Mouse (Mus musculus) cerebral cortex, adult 2 months (tissue): ENCODE results near the gene Ambp.

ENCODE experiments used
- WGBS: fragments of 180-500 bp; shearing (Covaris S2); methylation state at CpG from one replicate; pipeline ENCODE4 v1.1.7; 2018; 5-methylcytosine and 5-hydroxymethylcytosine counted together

Gene Ambp

DNA sequence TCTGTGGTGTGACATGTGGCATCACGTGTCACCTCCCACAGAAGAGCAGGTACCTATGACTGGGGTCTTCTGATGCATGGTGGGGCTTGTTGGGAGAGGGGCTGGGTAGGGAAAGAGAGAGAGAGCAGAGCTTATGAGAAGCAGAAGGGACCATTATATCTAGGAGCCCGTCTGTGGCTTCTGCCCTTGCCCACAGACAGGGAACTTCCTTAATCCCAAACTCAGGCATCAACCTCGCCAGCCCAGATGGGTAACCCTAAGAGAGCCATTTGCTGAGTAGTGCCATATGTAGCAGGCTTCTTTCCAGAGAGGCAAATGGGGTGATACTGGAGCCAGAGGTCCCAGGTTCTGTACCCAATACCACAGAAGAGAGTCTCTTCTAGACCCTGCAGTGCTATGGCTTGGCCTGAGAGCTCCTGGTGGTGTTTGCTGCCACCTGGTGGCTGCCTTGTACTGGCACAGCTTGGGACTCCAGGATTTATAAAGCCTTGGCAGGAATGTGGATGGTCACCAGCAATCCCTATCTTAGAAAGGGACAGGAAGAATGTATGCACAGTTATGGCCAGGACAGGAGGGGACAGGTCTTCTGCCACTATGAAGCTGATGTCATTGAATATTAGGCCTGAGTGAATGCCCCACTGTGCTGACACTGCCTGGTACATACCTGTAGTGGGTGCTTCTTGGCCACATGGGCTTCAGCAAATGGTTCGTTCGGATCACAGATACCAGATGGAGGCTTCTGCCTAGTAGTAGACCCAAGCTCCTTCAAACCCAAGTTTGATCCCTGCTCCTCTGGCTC, 35.8 kb downstream of the Ambp start:
- 91% methylated on average over 5 of the region's 5 CpGs for WGBS

DNA sequence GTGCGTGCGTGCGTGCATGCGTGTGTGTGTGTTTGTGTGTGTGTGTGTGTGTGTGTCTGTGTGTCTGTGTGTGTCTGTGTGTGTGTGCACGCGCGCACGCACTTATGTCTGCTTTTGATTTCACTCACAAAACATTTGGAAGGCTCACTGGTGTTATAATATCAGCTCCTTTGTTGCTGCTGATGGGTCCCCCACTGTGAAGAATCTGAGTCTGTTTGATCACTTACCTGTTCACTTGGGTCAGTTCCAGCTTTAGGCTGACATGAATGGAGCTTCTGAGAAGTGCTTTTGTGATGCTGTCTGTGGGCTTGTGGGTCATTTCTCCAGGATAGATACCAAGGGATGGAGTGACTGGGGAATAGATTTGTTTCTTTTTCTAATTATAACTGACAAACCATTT, 48.9 kb downstream of the Ambp start:
- 90% methylated on average over 8 of the region's 8 CpGs for WGBS

DNA sequence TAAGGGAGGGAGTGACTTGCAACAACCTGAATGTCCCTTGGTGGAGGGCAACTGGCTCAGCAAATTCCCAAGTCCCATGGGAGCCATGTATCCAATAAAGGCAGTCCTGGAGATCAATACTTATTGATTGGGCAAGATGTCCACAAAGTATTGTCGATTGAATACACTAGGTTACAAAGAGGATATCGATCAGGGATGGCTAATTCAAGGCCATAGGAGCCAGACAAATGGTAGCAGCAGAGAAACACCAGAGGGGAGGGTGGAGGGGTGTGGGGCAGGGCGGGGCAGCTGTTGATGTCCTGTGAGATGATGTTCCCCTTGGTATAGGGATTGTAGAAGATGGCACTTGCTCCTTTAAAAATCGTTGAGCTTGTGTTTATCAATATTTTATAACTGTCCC, 52.6 kb downstream of the Ambp start:
- WGBS = 90% methylated on average over 4 of the region's 4 CpGs

GRCm38 (mm10) chr4:63100478-63100877, 54.1 kb downstream of the Ambp start:
- 93% methylated on average over 11 of the region's 11 CpGs for WGBS

GRCm38 (mm10) chr4:63097603-63098002, 57.0 kb downstream of the Ambp start:
- 60% methylated on average over 1 of the region's 1 CpGs for WGBS
